Mouse (Mus musculus): ENCODE measurements at regions not wholly inside any gene's neighbourhood (a gene's known extent, or its start where the extent isn't known, plus 50 kb on each side); places are given as distances from the start of the nearest gene placed in this dataset.

- no peak for DNase-seq (ENCODE audit: low spot score in 2 of 2)
- Histone ChIP-seq H3K27ac (no peak overlapping the region), H3K4me3 (no peak overlapping the region)
- TF ChIP-seq CTCF (conservative IDR thresholded peaks at IDR 0.05) = no peak
Observed at GRCm38 (mm10) chr12:54343493-54343892, 139.8 kb upstream of the Egln3 start.

- Histone ChIP-seq H3K4me3 (no peak overlapping the region; the same call in 1 of the 2 replicates), H3K27ac (peak overlapping the region; percentile 71)
- DNase-seq (ENCODE audit: low spot score in 2 of 2) = no peak
- no peak for TF ChIP-seq CTCF (conservative IDR thresholded peaks at IDR 0.05)
Observed at GRCm38 (mm10) chr12:54335509-54335908, 131.8 kb upstream of the Egln3 start.

GRCm38 (mm10) chr12:54334491-54335132 lies 131.0 kb upstream of the Egln3 start:
- peak in 1 of 2 experiments; percentile 1 for DNase-seq (ENCODE audit: low spot score in 2 of 2)
- Histone ChIP-seq H3K27ac (peak overlapping the region; percentile 71), H3K4me3 (no peak overlapping the region; the same call in 1 of the 2 replicates)
- no peak for TF ChIP-seq CTCF (conservative IDR thresholded peaks at IDR 0.05)

GRCm38 (mm10) chr12:54333632-54334321 lies 130.1 kb upstream of the Egln3 start:
- no peak overlapping the region for H3K4me3 ChIP-seq
- H3K27ac ChIP-seq = no peak overlapping the region
- TF ChIP-seq CTCF (conservative IDR thresholded peaks at IDR 0.05) = no peak
- no peak for DNase-seq (ENCODE audit: low spot score in 2 of 2)

- no peak overlapping the region for H3K27ac ChIP-seq
- H3K4me3 ChIP-seq = no peak overlapping the region
- TF ChIP-seq CTCF (conservative IDR thresholded peaks at IDR 0.05) = no peak
- no peak for DNase-seq (ENCODE audit: low spot score in 2 of 2)
Observed at GRCm38 (mm10) chr12:54327483-54327882, 123.8 kb upstream of the Egln3 start.

GRCm38 (mm10) chr12:54326571-54326970 lies 122.9 kb upstream of the Egln3 start:
- no peak overlapping the region for H3K27ac ChIP-seq
- TF ChIP-seq CTCF (conservative IDR thresholded peaks at IDR 0.05) = no peak
- no peak overlapping the region for H3K4me3 ChIP-seq
- no peak for DNase-seq (ENCODE audit: low spot score in 2 of 2)

- no peak overlapping the region for H3K27ac ChIP-seq
- no peak for TF ChIP-seq CTCF (conservative IDR thresholded peaks at IDR 0.05)
- no peak for DNase-seq (ENCODE audit: low spot score in 2 of 2)
- H3K4me3 ChIP-seq = no peak overlapping the region
Observed at GRCm38 (mm10) chr12:54320533-54320932, 116.9 kb upstream of the Egln3 start.

GRCm38 (mm10) chr12:54316980-54317471 lies 113.4 kb upstream of the Egln3 start:
- Histone ChIP-seq H3K4me3 (no peak overlapping the region), H3K27ac (no peak overlapping the region)
- no peak for TF ChIP-seq CTCF (conservative IDR thresholded peaks at IDR 0.05)
- DNase-seq (ENCODE audit: low spot score in 2 of 2) = no peak

GRCm38 (mm10) chr12:54316066-54316567 lies 112.5 kb upstream of the Egln3 start:
- H3K27ac ChIP-seq = no peak overlapping the region
- H3K4me3 ChIP-seq = no peak overlapping the region
- no peak for TF ChIP-seq CTCF (conservative IDR thresholded peaks at IDR 0.05)
- DNase-seq (ENCODE audit: low spot score in 2 of 2) = no peak

GRCm38 (mm10) chr12:54314153-54314552 lies 110.5 kb upstream of the Egln3 start:
- TF ChIP-seq CTCF (conservative IDR thresholded peaks at IDR 0.05) = no peak
- Histone ChIP-seq H3K27ac (no peak overlapping the region), H3K4me3 (no peak overlapping the region)
- DNase-seq (ENCODE audit: low spot score in 2 of 2) = no peak

- peak in 1 of 2 experiments; percentile 21 for DNase-seq (ENCODE audit: low spot score in 2 of 2)
- no peak for TF ChIP-seq CTCF (conservative IDR thresholded peaks at IDR 0.05)
- peak overlapping the region; percentile 23; the same call in 1 of the 2 replicates for H3K27ac ChIP-seq
- peak overlapping the region; percentile 26 for H3K4me3 ChIP-seq
Observed at GRCm38 (mm10) chr12:54313211-54313845, 109.7 kb upstream of the Egln3 start.

GRCm38 (mm10) chr12:54312522-54313210 lies 109.0 kb upstream of the Egln3 start:
- Histone ChIP-seq H3K4me3 (peak overlapping the region; percentile 26), H3K27ac (no peak overlapping the region; the same call in 1 of the 2 replicates)
- TF ChIP-seq CTCF (conservative IDR thresholded peaks at IDR 0.05) = no peak
- DNase-seq (ENCODE audit: low spot score in 2 of 2) = no peak
